Mouse (Mus musculus) liver, adult 2 months (tissue): ENCODE measurements at regions not wholly inside any gene's neighbourhood (a gene's known extent, or its start where the extent isn't known, plus 50 kb on each side); places are given as distances from the start of the nearest gene placed in this dataset.

ENCODE experiments used
- CTCF ChIP-seq: fragments of 200-500 bp; IDR thresholded peaks from 2 replicates; pipeline ENCODE4 v1.5.1; 2011; ENCODE audit warnings: low read depth, low read length, control low read depth
- POLR2A ChIP-seq: fragments of 200-500 bp; IDR thresholded peaks from 2 replicates; pipeline ENCODE4 v1.6.1; 2011; ENCODE audit warnings: low read length, control low read depth; ENCODE audit not compliant: insufficient read depth; ENCODE audit errors: extremely low read depth

DNA sequence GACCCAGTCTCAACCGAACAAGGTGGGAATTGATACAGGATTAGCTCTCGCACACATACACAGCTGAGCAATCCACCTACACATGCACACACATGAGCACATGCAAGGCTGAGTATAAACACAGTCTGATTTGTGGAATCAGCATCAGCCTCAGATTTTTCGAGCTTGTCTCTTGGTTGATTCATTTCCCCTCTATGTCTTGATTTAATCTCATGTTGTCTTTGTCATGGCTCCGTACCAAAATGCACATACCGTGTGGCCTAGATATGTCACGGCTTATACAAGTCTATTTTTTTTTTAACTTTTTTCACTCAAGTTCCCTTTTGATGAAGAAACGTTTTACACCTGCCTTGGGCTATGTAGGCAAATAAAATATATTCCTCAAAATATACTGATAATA lies 88.6 kb upstream of the Mycn start:
- TF ChIP-seq POLR2A, result no peak
- no peak for TF ChIP-seq CTCF
